Mouse (Mus musculus) megakaryocyte, embryonic 14.5 days (primary cell): ENCODE data around the gene Dnajc15. TPM values are rescaled to one million over a fixed set of nuclear protein-coding genes. Genes with fewer than 3 reads are reported as not detected.
"Not testable (repeated sequence)": the region's sequence is repeated elsewhere in the genome, so short reads cannot be mapped to it uniquely, and the experiment has no call there.

Source experiments
- H3K27me3 ChIP-seq: replicated peaks from 2 replicates; pipeline ENCODE3; 2012; ENCODE audit warnings: inconsistent platforms
- H3K36me3 ChIP-seq: replicated peaks from 2 replicates; pipeline ENCODE3; 2012; ENCODE audit warnings: low read length, inconsistent platforms, mixed read lengths
- H3K4me1 ChIP-seq: 2 replicates; pipeline ENCODE4 v1.6.1; 2012; ENCODE audit warnings: inconsistent platforms
- H3K4me3 ChIP-seq: replicated peaks from 2 replicates; pipeline ENCODE3; 2012; ENCODE audit warnings: moderate library complexity, mild to moderate bottlenecking, inconsistent platforms
- H3K9me3 ChIP-seq: 2 replicates; pipeline ENCODE4 v1.6.1; 2012; ENCODE audit warnings: inconsistent platforms
- FLI1 ChIP-seq: IDR thresholded peaks from 2 replicates; pipeline ENCODE4 v1.6.1; 2012; ENCODE audit warnings: low read length, inconsistent platforms, mixed read lengths
- GATA1 ChIP-seq: IDR thresholded peaks from 3 replicates; pipeline ENCODE4 v1.6.1; 2012; ENCODE audit warnings: mixed read lengths, low read length, inconsistent platforms, borderline replicate concordance
- polyA plus RNA-seq: library from polyadenylated mRNA; stranded (reverse); fragments of >175 nt; gene quantifications from 2 replicates; pipeline ENCODE4 v1.2.3, GENCODE M21; 2012; ENCODE audit warnings: low replicate concordance; ENCODE audit not compliant: insufficient read depth

Dnajc15 gene
- polyA plus RNA-seq, 1 experiment = 49.0 TPM

GRCm38 (mm10) chr14:77889911-77890310 lies 15.0 kb upstream of the Dnajc15 start:
- Histone ChIP-seq H3K4me3 (peak overlapping the region; percentile 44), H3K4me1 (peaks cover 26% of the 10 kb centered on the region), H3K9me3 (peaks cover 6% of the 10 kb centered on the region), H3K36me3 (no peaks in the 10 kb centered on the region), H3K27me3 (no peaks in the 10 kb centered on the region)
- TF ChIP-seq FLI1 (no peak), GATA1 (no peak)

DNA sequence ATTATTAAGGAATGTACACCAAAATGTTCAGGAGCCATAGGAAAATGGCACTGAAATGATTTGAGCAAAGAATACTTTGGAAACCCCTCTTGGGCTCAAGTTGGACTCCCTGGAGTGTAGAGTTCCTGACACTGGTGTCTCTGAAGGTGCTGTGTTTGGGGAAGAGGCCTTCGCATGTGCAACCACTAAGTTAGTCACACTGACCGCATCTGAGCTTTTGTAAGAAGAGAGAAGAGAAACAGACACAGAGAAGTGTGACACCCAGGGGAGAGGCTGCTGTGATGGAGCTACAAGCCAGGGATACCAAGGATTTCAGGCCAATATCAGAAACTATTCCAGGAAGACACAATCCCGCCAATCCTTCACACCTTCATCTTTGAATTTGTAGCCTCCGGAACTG lies 12.0 kb upstream of the Dnajc15 start:
- Histone ChIP-seq H3K27me3 (no peaks in the 10 kb centered on the region), H3K9me3 (peaks cover 3% of the 10 kb centered on the region), H3K4me1 (peaks cover 39% of the 10 kb centered on the region), H3K4me3 (no peak overlapping the region), H3K36me3 (no peaks in the 10 kb centered on the region)
- TF ChIP-seq FLI1 (no peak), GATA1 (no peak)

GRCm38 (mm10) chr14:77886376-77886775 lies 11.5 kb upstream of the Dnajc15 start:
- TF ChIP-seq GATA1 = no peak
- TF ChIP-seq FLI1 = no peak
- H3K9me3 ChIP-seq = peaks cover 3% of the 10 kb centered on the region
- H3K4me1 ChIP-seq = peaks cover 39% of the 10 kb centered on the region
- no peaks in the 10 kb centered on the region for H3K36me3 ChIP-seq
- H3K4me3 ChIP-seq = no peak overlapping the region
- H3K27me3 ChIP-seq = no peaks in the 10 kb centered on the region

- Histone ChIP-seq H3K36me3 (peaks cover 3% of the 10 kb centered on the region), H3K27me3 (no peaks in the 10 kb centered on the region)
- no peak for TF ChIP-seq GATA1
- TF ChIP-seq FLI1 = no peak
Observed at GRCm38 (mm10) chr14:77882669-77883068, 7.7 kb upstream of the Dnajc15 start.

GRCm38 (mm10) chr14:77881998-77882397 lies 7.1 kb upstream of the Dnajc15 start:
- peaks cover 3% of the 10 kb centered on the region for H3K36me3 ChIP-seq
- no peak for TF ChIP-seq FLI1
- no peak for TF ChIP-seq GATA1
- H3K4me1 ChIP-seq = peaks cover 36% of the 10 kb centered on the region
- H3K27me3 ChIP-seq = no peaks in the 10 kb centered on the region
- no peak overlapping the region for H3K4me3 ChIP-seq
- no peaks in the 10 kb centered on the region for H3K9me3 ChIP-seq

More at GRCm38 (mm10) chr14:77882669-77883068, 7.7 kb upstream of the Dnajc15 start:
- Histone ChIP-seq H3K9me3 (no peaks in the 10 kb centered on the region), H3K4me3 (no peak overlapping the region), H3K4me1 (peaks cover 32% of the 10 kb centered on the region)

DNA sequence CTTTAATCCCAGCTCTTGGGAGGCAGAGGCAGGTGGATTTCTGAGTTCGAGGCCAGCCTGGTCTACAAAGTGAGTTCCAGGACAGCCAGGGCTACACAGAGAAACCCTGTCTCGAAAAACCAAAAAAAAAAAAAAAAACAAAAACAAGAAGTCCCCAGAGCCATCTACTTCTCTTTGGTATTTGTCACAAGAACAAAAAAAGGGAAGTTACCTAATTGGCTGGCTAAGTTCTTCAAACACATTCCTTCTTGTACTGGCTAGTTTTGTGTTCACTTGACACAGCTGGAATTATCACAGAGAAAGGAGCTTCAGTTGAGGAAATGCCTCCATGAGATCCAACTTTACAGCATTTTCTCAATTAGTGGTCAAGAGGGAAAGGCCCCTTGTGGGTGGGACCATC lies 3.0 kb upstream of the Dnajc15 start:
- not testable (repeated sequence) for H3K36me3 ChIP-seq, H3K9me3 ChIP-seq, H3K4me3 ChIP-seq, H3K27me3 ChIP-seq
- H3K4me1 ChIP-seq = peaks cover 36% of the 10 kb centered on the region

DNA sequence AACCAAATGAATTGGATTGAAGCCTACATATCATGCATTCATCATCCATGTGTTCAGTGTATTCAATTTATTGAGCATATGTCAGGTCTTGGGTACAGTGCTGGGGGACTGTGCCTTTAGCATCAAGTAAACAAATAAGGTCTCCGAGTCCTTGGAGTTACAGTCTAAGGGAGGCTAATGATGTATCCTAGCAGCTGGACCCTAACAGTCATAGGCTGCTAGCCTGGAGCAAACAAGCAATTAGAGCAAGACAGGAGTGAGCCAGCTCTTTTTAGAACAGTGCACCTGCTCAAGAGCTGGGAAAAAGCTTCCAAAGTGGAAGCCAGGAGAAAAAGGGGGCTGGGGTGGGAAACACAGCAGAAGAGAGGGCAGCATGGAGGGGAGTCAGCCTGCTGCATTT lies 1.3 kb upstream of the Dnajc15 start:
- Histone ChIP-seq H3K27me3 (no peaks in the 10 kb centered on the region), H3K36me3 (peaks cover 3% of the 10 kb centered on the region), H3K9me3 (no peaks in the 10 kb centered on the region), H3K4me1 (peaks cover 45% of the 10 kb centered on the region), H3K4me3 (no peak overlapping the region)
- TF ChIP-seq FLI1 (no peak), GATA1 (no peak)

GRCm38 (mm10) chr14:77871380-77871975 lies 3.4 kb downstream of the Dnajc15 start:
- TF ChIP-seq FLI1 (no peak), GATA1 (no peak)
- Histone ChIP-seq H3K4me1 (peaks cover 74% of the 10 kb centered on the region), H3K4me3 (peak overlapping the region; percentile 72), H3K36me3 (peaks cover 21% of the 10 kb centered on the region), H3K27me3 (no peaks in the 10 kb centered on the region), H3K9me3 (no peaks in the 10 kb centered on the region)

DNA sequence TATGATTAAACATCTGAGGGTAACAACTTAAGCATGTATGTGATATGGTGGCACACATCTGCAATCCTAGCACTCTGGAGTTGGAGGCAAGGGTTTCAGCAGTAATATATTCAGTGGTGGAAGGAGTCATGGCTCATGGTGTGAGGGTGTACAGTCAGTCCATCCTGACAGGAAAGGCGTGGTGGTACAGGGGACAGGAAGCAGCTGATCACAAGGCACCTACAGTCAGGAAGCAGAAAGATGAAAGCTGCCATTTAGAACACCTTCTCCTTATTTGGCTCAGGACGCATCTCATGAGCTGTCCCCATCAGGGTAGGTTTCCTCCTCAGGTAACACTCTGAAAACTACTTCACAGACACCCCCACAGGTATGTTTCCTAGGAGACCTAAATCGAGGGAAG lies 4.0 kb downstream of the Dnajc15 start:
- no peaks in the 10 kb centered on the region for H3K9me3 ChIP-seq
- H3K4me3 ChIP-seq = peak overlapping the region; percentile 83
- TF ChIP-seq GATA1 (no peak), FLI1 (no peak)
- H3K27me3 ChIP-seq = no peaks in the 10 kb centered on the region
- peaks cover 21% of the 10 kb centered on the region for H3K36me3 ChIP-seq
- H3K4me1 ChIP-seq = peaks cover 70% of the 10 kb centered on the region

DNA sequence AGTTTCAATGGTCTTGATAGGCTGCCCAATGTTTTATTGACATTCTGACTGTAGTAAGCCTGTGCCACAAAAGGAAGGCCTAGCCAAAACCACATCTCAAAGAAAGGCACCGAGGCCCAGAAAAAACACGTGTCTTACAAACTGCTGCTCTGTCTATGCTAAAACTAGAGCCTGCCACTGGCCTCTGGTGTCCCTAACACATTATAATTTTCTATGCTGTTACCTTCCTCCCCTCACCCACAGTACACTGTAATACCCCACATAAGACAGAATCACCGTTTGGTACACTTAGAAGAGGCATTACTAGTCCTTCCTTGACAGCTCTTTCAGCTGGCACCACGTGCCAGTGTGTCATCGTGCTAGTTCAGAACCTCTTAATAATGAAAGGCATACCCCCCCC lies 7.3 kb downstream of the Dnajc15 start:
- TF ChIP-seq FLI1 (no peak), GATA1 (no peak)
- H3K4me3 ChIP-seq = no peak overlapping the region
- no peaks in the 10 kb centered on the region for H3K9me3 ChIP-seq
- H3K27me3 ChIP-seq = no peaks in the 10 kb centered on the region
- peaks cover 21% of the 10 kb centered on the region for H3K36me3 ChIP-seq
- peaks cover 87% of the 10 kb centered on the region for H3K4me1 ChIP-seq

GRCm38 (mm10) chr14:77864510-77864909 lies 10.4 kb downstream of the Dnajc15 start:
- Histone ChIP-seq H3K4me3 (peak overlapping the region; percentile 44), H3K27me3 (no peaks in the 10 kb centered on the region)

More at GRCm38 (mm10) chr14:77864510-77864909, 10.4 kb downstream of the Dnajc15 start:
- Histone ChIP-seq H3K9me3 (no peaks in the 10 kb centered on the region), H3K4me1 (peaks cover 72% of the 10 kb centered on the region), H3K36me3 (peaks cover 26% of the 10 kb centered on the region)
- TF ChIP-seq FLI1 (no peak), GATA1 (no peak)
